Mouse (Mus musculus) cerebellum, postnatal 14 days (tissue): ENCODE data around the gene Plcb1.
"Not testable (repeated sequence)": the region's sequence is repeated elsewhere in the genome, so short reads cannot be mapped to it uniquely, and the experiment has no call there.

Experiments used
- DNase-seq, 2 experiments: peaks; one replicate each; pipeline ENCODE4 v3.0.0; 2021; ENCODE audit warnings: mixed read lengths in 2 of 2

Plcb1 gene

DNA sequence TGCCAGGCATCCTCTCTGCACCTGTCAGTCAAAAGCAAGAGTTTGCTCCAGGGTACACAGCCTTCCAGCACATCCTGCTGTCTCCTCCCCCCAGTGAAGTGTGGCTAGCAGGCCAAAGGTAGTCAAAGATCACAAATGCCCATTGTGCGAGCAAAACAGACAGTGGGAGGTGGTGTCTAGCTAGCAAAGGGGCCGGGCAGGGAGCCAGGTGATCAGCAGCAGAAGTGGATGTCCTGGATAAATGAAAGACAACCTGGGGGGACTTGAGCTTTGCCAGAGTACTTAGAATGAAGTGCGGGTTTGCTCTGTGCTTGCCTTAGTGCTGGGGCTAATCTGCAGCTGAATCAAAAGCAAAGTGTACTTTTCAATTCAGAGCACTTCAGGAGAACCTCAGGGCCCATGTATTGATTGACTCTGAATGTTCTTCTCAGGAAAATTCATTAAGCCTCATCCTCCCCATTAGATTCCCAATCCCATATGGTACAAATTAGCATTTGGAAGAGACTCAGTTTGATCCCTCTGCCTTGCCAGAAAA lies 191.0 kb downstream of the Plcb1 start:
- DNase-seq = peak; percentile 78 to 82

DNA sequence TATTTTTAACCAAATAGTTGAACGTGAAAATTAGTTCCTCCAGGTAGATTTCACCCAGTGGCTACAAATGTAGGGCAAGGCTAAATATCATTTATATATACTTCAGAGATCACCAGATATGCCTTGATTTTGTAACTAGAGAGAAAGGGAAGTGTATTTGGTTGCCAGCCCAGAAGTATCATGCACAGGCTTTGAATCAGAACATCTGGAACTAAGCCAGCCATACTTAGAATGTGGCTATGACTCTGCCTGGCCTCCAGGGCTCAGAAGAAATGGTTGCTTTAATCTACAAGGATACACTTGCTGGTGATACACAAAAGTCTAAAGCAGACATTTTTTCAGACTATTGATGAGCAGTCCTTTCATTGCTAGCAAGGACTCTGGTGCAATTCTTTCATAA lies 191.8 kb downstream of the Plcb1 start:
- peak in 1 of 2 experiments; percentile 28 for DNase-seq

DNA sequence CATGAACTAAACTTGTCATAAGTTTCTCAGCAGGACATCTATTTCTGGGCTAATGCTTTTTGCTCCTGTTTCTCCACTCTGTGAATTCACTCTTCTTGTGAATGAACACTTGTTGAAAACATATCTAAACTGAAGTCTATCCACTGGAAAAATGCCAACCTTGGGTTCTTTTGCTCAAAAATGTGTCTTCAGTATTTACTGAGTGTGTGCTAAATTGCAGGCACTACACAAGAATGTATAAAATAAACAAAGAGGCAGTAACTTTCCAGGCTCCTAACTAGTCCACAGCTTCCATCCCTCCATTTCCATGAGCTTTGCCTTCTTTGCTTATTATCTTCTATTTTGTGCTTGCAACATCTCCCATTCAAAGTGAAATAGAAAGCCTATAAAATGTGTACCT lies 195.5 kb downstream of the Plcb1 start:
- DNase-seq = no peak

DNA sequence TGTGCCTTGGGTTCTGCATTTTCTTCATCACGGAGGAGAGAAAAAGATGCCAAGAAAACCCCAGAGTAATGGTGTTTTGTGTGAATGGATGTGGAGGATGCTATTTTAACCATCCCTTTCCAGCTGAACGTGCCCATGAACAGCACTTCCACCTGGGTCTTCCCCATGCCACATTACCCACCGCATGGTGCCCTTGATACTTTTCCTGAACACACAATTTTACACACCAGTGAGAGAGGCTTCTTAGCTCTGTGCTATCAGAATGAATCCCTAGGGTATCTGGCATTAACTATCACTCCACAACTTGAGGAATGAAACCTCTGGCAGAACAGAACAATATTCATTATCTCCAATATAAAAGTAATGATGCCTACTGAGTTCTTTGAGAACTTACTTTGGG lies 199.0 kb downstream of the Plcb1 start:
- no peak for DNase-seq

DNA sequence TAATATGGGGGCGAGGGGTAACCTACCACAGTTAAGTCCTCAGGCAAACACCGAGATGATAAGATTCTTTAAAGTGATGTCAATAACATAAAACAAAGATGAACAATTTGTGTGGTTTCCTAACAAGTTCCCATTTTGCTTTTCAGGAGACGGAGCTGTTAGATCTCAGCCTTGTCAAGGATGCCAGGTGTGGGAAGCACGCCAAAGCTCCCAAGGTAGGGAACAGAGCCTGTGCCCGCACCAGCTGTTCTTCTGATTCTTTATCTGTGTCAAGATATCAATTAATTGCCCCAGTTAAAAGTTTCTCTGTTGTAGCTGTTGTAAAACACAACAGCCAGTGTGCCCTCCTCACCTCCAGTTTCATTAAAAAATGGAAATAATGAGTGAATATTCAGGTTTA lies 202.1 kb downstream of the Plcb1 start:
- DNase-seq = peak; percentile 91

DNA sequence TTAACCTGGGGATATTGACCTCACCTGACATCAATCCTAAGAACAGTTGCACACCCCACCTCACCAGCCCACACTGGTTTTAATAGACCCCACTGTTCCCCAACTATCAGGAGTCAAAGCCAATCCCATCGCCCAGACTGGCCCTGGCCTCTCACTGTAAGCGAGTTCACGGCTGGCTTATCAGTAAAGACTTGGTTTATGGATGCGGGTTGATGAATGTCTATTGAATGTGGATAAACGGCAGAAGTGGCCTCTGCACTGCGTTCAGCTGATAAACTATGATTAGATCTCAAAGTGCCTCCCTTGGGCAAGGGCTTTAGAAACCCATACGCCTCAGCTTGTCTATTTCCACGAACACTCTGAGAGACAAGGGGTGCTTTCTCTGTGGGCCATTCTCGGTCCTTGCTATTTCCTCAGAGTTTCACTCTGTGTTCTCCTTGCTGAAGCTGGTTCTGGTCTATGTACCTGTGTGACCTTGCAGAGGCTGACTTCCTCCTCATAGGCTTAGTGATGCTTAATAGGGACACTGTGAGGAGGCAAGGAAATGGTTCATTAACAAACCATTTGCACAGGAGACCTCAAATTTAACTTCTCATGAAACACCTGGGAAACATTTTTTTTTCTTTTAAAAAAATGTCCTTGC lies 203.9 kb downstream of the Plcb1 start:
- no peak for DNase-seq

DNA sequence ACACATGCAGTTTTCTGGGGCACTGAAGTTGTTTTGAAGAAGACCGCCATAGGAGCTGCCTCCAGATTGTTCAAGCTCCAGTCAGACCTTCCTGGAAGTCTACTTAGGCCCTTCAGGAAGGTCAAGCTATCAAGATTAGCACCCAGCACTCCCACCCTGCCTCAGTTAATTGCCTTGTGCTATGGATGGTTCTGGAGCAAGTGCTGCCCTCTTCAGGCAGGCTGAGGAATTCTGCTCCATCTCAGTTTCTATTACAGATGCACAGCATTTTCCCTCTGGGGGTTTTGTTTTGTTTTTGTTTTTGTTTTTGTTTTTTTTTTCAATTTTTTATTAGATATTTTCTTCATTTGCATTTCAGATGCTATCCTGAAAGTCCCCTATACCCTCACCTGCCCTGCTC lies 221.3 kb downstream of the Plcb1 start:
- DNase-seq = no peak

DNA sequence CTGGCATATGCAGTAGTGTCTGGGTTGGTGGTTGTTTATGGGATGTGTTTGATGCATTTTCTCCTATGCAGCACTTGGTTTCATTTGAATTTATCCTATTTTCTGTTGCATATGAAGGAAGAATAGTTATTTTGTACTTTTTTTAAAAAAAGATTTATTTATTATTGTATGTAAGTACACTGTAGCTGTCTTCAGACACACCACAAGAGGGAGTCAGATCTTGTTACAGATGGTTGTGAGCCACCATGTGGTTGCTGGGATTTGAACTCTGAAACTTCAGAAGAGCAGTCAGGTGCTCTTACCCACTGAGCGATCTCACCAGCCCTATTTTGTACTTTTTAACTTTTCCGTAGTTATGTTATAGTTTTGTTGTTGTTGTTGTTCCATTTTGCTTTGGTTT lies 222.0 kb downstream of the Plcb1 start:
- not testable (repeated sequence) for DNase-seq

DNA sequence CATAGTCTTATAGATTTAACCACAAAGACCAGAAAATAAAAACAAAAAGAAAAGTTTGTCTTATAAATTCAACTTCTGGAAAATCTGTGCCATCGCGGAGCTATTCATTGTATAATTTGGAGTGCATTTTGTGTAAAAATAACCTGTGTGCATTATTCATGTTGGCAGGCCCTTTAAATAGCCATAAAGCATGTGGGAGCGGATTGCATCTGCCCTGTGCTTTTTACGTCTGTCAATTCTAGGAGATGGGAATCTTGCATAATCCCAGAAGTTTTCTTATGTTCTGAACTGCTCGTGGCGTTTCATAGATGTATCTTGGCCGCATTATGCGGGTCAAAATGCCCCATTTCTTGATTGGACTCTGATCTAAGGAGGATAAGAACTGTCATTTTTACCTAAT lies 224.5 kb downstream of the Plcb1 start:
- DNase-seq = no peak

DNA sequence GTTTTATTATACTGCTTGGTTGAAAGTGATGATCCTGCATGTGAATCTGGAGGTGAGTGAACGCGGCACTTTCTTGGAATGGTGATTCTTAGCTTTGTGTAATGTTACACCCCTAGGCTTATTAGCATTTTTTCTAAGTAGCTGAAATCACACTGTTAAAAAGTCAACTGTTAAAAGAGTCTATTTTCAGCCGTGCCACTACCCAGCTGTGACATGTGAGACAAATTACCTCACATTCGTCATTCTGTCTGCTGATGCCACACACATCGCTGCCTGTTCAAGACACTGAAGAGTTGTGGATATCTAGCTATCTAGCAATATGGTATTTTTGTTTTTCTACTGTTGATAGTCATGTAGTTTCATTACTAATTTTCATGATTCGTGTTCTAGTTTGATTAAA lies 229.6 kb downstream of the Plcb1 start:
- DNase-seq = no peak

DNA sequence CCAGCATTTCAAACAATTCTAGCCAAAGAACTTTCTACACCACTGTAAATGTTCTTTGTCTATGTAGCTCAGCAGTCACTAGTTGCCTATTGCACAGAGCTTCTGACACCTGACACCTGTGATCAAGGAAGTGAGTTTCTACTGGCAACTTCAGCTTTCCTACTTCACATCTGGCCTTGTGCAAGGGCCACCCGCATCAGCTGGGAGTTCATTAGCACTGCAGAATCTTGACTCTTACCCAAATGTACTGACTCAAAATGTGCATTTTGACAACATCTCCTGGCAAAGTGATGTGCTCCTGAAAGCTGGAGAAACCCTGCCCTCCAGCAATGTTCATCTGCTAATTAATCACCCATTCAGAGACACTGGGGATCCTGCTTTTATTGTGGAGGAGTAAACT lies 232.4 kb downstream of the Plcb1 start:
- no peak for DNase-seq

DNA sequence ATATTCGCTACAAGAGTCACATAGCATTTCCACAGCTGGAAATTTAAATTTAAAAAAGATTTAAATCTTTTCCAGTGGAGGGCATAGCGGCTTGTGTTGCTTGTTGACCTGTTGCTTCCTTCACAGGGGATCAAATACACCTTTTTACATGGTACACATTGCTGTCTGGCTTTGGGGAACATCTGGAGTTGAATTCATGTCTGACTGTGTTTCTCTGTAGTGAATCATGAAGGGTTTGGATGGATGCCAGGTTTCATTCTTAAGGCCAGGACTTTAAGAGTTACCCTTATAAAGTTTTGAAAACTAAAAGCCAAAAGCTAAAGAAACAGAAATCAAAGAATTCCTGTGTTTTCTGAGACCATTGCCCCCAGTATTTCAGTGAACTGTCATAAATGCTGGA lies 232.8 kb downstream of the Plcb1 start:
- no peak for DNase-seq

DNA sequence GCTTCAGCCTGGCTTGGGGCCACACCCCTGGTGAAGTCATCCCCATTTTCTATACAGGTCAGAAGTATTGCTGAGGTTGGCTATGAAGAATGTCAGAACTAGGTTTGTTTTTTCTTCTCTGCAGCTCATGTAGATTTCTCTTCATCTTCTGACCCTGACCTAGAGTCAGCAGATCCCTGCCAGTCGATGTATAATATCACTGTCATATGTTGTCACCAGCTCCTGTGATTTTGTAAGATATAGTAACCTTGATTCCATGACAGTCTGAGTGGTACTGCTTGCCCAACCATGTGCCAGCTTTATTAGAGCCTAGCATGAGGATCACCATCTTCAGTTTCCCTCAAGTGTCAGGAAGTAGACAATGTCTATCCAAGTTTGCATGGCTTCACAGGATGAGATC lies 233.7 kb downstream of the Plcb1 start:
- DNase-seq = no peak

DNA sequence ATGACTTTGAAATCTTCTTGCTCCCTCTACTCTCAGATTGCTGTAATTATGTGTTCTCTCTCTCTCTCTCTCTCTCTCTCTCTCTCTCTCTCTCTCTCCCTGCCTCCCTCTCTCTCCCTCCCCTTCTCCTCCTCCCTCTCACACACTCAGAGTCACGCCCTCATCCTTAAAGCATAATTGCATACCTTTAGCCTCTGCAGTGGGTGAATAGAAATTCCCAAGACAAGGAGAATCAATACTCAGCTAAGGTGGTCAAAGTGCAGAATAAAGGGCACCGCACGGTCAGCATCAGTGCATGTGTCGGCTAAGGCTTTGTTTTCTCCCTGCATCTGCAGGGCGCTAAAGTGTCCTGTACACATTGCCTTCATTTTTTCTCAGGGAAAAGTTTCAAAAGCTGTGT lies 243.4 kb downstream of the Plcb1 start:
- no peak for DNase-seq

DNA sequence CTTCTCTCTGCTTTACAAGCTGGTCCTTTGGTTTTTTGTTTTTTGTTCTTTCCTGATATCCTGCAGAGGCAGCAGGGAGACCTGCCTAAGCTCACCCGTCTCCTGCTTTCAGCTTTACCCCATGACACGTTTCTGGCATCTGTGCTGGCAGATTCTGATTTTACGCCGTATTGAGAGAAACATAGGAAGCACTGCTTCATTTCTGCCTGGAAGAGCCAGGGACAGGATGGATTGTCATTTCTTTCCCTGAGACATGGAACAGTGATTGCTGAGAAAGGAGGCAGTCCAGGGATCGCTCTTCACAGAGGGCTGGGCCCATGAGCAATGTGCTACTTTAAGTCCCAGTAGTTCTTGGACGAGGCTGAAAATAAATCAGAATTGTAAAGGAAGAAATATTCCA lies 243.8 kb downstream of the Plcb1 start:
- peak; percentile 39 to 49 for DNase-seq

DNA sequence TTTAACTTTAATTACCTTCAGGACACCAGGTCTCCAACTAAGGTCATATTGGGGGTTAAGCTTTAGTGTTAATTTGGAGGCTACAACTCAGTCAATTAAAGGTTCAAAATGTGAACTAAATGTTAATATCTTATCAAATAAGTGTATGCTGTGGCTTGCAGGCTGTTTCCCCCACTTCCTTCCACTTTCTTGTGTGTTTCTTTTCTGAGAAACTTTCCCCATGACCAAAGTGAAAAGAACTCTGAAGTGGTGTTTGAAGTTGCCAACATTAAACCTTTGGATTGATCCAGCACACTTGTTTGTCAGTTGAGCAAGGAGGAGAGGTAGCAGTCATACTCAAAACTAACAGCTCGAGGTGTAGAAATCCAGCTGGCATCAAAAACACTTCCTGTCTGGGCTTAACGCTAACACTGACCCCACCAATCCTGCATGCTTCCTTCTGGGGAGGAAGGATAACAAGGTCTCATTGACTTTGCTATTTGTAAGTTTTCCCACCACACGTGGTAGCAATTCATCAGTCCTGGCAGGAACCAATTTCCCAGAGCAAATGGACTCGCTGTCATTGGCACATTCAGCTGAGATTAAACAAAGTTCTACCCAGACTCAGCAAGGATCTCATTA lies 249.9 kb downstream of the Plcb1 start:
- no peak for DNase-seq

DNA sequence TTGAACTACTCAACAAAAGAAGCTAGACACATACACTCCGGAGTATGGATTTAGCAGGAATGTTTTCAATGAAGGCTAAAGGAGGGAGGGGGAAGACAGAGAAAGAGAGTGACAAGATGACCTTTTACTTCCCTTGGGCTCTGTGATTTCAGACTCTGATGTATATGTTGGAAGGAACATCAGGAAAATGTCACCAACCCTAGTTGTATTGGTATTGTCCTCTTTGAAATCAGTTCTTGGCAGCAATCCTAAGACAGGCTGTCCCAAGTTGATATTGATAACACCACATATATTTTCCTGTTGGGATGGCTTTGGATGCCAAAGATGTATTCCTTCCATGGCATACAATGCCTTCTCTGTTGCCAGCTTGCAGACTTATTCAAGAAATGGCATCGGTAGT lies 262.9 kb downstream of the Plcb1 start:
- DNase-seq = no peak

DNA sequence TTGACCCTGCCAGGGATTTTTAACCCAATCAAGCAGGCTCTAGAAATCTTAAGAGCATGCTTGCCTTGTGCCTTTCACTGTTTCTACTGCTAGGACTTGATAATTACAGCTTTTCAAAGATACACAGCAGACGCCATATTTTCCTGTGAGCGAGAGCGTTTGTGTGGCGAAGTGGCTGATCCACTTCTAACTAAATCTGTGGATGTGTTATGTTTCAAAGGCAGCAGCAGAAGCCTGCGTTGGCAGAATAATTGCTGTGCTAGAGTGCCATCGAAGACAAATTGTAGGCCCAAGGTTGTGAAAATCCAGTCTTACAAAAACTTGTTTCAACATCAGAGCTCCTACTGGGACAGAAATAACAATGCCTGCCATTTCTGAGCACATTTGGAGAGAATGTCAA lies 263.4 kb downstream of the Plcb1 start:
- no peak for DNase-seq

DNA sequence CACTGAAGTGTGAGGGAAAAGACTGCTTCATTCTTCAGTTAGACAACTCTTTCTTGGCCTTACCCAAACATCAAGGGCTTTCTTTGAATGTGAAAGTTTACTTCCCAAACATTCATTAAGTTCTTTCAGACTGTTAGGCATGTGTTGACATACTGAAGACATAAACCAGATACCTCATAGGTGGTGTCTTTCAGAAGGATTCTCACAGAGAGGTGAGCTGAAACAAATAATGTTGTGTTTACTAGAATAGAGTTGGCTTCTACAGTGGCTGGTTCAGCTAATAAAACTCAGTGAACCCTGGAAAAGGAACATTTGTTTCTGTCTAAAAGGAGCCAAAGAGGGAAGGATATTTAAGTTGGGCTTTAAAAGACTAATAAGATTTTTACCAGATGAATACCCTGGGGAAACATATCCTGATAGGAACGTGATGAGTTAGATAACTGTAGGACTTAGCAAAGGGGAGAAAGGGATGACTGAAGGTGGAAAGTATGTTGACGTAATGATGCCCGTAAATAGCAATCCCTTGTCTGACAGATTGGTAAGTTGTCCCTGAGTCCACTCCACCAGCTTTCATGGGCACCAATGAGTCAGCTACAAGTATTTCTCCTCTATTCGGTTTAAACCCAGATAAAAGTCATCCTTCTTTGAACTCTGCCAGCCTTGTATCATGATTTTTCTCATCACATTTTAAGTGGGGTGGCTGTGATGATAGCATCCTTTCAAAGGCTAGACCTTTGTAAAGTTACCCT lies 265.8 kb downstream of the Plcb1 start:
- no peak for DNase-seq

DNA sequence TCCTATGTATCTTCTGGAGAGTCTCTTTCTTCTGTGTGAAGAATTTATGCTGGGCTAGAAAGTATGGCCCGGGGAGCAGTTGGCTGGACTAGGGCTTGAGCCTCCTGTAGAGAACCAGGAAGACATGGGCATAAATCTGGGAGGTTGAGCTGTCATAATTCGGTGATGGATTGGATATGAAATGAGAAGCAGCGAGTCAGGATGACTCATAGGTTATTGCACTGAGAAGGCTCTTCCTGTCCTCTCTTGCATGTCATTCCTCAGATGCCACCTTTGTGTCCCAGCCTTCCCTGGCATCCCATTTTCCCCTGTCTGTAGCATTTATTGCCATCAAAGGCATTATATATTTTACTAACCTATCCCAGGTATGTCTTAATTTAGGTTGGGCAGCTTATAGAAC lies 267.5 kb downstream of the Plcb1 start:
- no peak for DNase-seq

DNA sequence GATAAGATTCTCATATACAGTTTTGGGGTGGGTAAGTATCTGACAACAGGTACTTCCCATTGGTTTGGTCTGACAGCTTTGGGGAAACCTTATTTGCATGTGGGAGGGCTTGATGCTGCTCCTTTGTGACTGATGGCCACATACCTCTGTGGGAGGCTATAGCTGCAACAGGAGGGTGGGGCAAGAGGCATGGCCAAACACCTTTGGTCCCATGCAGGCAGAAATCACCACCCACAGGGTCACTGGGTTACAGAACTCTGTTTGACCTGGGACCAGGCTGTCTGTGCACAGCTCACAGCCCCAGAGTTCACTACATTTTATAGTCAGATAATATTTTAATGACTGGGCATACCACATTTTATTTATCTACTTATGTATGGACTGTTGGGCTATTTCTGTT lies 281.6 kb downstream of the Plcb1 start:
- no peak for DNase-seq

DNA sequence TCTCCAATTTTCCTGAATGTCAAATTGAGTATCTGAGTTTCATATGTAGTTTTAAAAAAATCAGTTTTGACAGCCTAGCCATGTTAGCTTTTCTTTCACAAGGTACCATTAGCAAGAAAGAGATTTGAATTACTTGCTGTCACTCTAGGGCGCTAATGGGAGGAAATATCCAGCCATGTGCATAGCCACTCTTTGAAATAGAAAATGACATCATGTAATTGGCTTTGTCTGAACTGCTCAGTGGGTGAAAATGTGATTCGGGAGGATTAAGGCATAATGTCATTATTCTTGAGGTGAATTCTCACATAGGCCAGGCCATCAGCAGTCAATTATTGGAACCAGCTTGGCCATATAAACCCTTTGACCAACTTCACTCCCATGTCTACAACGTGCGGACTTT lies 285.5 kb downstream of the Plcb1 start:
- DNase-seq = peak; percentile 7 to 11

DNA sequence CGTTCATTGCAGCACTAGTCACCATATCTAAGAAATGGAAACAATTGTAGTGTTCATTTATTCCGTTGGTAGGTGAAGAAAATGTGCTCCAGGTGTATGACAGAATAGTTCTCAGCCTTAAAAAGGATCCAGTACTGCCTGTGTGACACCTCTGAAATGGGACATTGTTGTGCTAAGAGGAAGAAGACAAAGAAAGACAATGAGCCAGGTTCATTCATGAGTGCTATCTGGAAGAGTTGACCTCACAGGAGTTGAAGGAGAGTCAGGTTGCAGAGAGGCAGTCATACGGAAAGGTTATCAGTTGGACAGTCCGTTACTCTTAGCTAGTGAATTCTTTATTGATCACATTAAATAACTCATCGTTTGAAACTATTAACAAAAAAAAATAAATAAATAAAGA lies 286.6 kb downstream of the Plcb1 start:
- DNase-seq = no peak

DNA sequence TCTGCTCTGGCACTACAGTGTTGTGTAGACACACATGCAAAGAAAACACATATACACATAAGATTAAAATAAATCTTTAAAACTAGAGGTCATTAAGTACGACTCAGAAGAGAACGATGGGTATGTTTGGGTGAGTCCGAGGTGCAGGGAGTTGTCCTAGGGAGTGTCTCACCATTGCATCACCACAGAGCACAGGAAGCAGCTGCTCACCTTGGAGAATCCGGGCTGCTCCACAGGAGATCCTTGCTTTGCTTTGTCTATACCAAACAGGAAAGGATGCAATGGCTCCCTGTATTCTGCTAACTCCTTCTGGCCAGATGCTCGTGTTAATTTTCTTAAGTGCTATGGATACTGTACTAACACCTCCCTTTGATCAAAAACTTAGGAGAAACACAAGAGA lies 287.1 kb downstream of the Plcb1 start:
- DNase-seq = no peak
